Mouse (Mus musculus) neural tube, embryonic 11.5 days (tissue): ENCODE measurements around the gene Cd63. TPM values are rescaled to one million over a fixed set of nuclear protein-coding genes. Genes with fewer than 3 reads are reported as not detected.

Source experiments
- ATAC-seq: fragments of 200-750 bp; cut with Nextera tagmentation; 2 replicates; pipeline ENCODE4 v1.8.0; 2017; ENCODE audit warnings: moderate number of reproducible peaks, mild to moderate bottlenecking, moderate TSS enrichment, moderate library complexity; ENCODE audit not compliant: insufficient read depth, low FRiP score, low TSS enrichment
- DNase-seq: peaks from one replicate; pipeline ENCODE4 v3.0.0-alpha.2; 2015; ENCODE audit warnings: low spot score
- H3K27ac ChIP-seq: fragments of 300-500 bp; sonication (generic); 2 replicates; pipeline ENCODE4 v1.5.1; 2014; ENCODE audit warnings: low read depth, mild to moderate bottlenecking, low read length
- H3K27me3 ChIP-seq: fragments of 300-500 bp; sonication (generic); 2 replicates; pipeline ENCODE4 v1.6.1; 2014; ENCODE audit warnings: mild to moderate bottlenecking, low read length, mixed read lengths; ENCODE audit not compliant: control insufficient read depth, insufficient read depth
- H3K36me3 ChIP-seq: fragments of 300-500 bp; sonication (generic); 2 replicates; pipeline ENCODE4 v1.6.1; 2014; ENCODE audit warnings: mild to moderate bottlenecking, low read length, moderate library complexity, mixed read lengths; ENCODE audit not compliant: control insufficient read depth, insufficient read depth
- H3K4me1 ChIP-seq: fragments of 300-500 bp; sonication (generic); 2 replicates; pipeline ENCODE4 v1.6.1; 2014; ENCODE audit warnings: low read length, mixed read lengths; ENCODE audit not compliant: control insufficient read depth, insufficient read depth
- H3K4me2 ChIP-seq: fragments of 300-500 bp; sonication (generic); 2 replicates; pipeline ENCODE4 v1.6.1; 2014; ENCODE audit warnings: low read depth, mild to moderate bottlenecking, moderate library complexity
- H3K4me3 ChIP-seq: fragments of 300-500 bp; sonication (generic); 2 replicates; pipeline ENCODE4 v1.5.1; 2014; ENCODE audit warnings: low read depth, low read length
- H3K9ac ChIP-seq: fragments of 300-500 bp; sonication (generic); 2 replicates; pipeline ENCODE4 v1.6.1; 2014; ENCODE audit warnings: mild to moderate bottlenecking, low read length
- H3K9me3 ChIP-seq: fragments of 300-500 bp; sonication (generic); 2 replicates; pipeline ENCODE4 v1.6.1; 2016; ENCODE audit warnings: low read length; ENCODE audit not compliant: control insufficient read depth
- WGBS: fragments of 180-500 bp; shearing (Covaris S2); extraction: QIAGEN DNeasy Blood & Tissue Kit; methylation state at CpG from one replicate; pipeline ENCODE4 v1.1.7; 2014; 5-methylcytosine and 5-hydroxymethylcytosine counted together
- polyA plus RNA-seq: library from polyadenylated mRNA; unstranded; fragments of >200 nt; fragmentation: Nextera tagmentation; extraction: Ambion mirVana; gene quantifications from 2 replicates; pipeline ENCODE4 v1.2.1, GENCODE M21; 2014

Gene Cd63
- polyA plus RNA-seq, 1 experiment from 2014 or later, result 192 TPM

- WGBS, result 59% methylated on average over 5 of the region's 5 CpGs
- H3K4me2 ChIP-seq, result no peak overlapping the region
- no peak for ATAC-seq
These were observed 38.2 kb downstream of the Cd63 start for GRCm38 (mm10) chr10:128938974-128939373.

GRCm38 (mm10) chr10:128940475-128941061 lies 39.8 kb downstream of the Cd63 start:
- Histone ChIP-seq H3K4me2 (no peak overlapping the region), H3K36me3 (no peaks in the 10 kb centered on the region), H3K9me3 (no peaks in the 10 kb centered on the region), H3K4me1 (no peaks in the 10 kb centered on the region), H3K27ac (no peak overlapping the region), H3K9ac (no peak overlapping the region), H3K4me3 (no peak overlapping the region), H3K27me3 (no peaks in the 10 kb centered on the region)
- no peak for DNase-seq
- no peak for ATAC-seq
- 85% methylated on average over 10 of the region's 10 CpGs for WGBS

More at GRCm38 (mm10) chr10:128938974-128939373, 38.2 kb downstream of the Cd63 start:
- no peak for DNase-seq
- Histone ChIP-seq H3K27ac (no peak overlapping the region), H3K36me3 (no peaks in the 10 kb centered on the region), H3K27me3 (peaks cover 14% of the 10 kb centered on the region), H3K9me3 (no peaks in the 10 kb centered on the region), H3K4me3 (no peak overlapping the region), H3K9ac (no peak overlapping the region), H3K4me1 (no peaks in the 10 kb centered on the region)

- DNase-seq, result no peak
- H3K9me3 ChIP-seq, result no peaks in the 10 kb centered on the region
- no peak overlapping the region for H3K27ac ChIP-seq
- no peaks in the 10 kb centered on the region for H3K27me3 ChIP-seq
- H3K9ac ChIP-seq, result no peak overlapping the region
- H3K4me2 ChIP-seq, result no peak overlapping the region
- no peaks in the 10 kb centered on the region for H3K4me1 ChIP-seq
- no peaks in the 10 kb centered on the region for H3K36me3 ChIP-seq
- WGBS, result 20% methylated on average over 3 of the region's 3 CpGs
- no peak overlapping the region for H3K4me3 ChIP-seq
- no peak for ATAC-seq
These were observed 44.9 kb downstream of the Cd63 start for GRCm38 (mm10) chr10:128945675-128946074.

DNA sequence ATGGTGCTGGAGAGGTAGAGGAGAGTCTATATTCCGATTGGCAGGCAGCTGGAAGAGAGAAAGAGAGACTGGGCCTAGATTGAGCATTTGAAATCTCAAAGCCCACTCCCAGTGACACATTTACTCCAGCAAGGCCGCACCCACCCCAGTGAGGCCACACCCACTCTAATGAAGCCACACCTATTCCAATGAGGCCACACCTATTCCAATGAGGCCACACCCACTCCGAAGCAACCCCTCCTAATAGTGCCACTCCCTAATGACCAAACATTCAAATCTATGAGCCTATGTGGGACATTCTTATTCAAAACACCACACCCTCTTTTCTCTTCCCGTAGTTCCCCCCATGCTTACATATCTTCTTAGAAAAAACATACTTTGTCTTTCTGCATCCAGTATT lies 46.7 kb downstream of the Cd63 start:
- Histone ChIP-seq H3K9ac (no peak overlapping the region), H3K4me2 (no peak overlapping the region), H3K36me3 (no peaks in the 10 kb centered on the region), H3K4me3 (no peak overlapping the region), H3K9me3 (no peaks in the 10 kb centered on the region), H3K27me3 (no peaks in the 10 kb centered on the region), H3K27ac (no peak overlapping the region), H3K4me1 (no peaks in the 10 kb centered on the region)
- 87% methylated on average over 4 of the region's 4 CpGs for WGBS
- no peak for DNase-seq
- ATAC-seq, result no peak

- Histone ChIP-seq H3K9ac (no peak overlapping the region), H3K9me3 (no peaks in the 10 kb centered on the region), H3K4me1 (no peaks in the 10 kb centered on the region), H3K4me2 (no peak overlapping the region), H3K36me3 (no peaks in the 10 kb centered on the region), H3K27ac (no peak overlapping the region), H3K4me3 (no peak overlapping the region), H3K27me3 (no peaks in the 10 kb centered on the region)
- no peak for ATAC-seq
- 73% methylated on average over 16 of the region's 16 CpGs for WGBS
- DNase-seq, result no peak
These were observed 49.6 kb downstream of the Cd63 start for GRCm38 (mm10) chr10:128950208-128950887.

- Histone ChIP-seq H3K4me2 (no peak overlapping the region), H3K36me3 (no peaks in the 10 kb centered on the region), H3K4me1 (no peaks in the 10 kb centered on the region), H3K27me3 (no peaks in the 10 kb centered on the region), H3K27ac (no peak overlapping the region), H3K9ac (no peak overlapping the region), H3K4me3 (no peak overlapping the region), H3K9me3 (no peaks in the 10 kb centered on the region)
- DNase-seq (no peak), ATAC-seq (no peak)
- 76% methylated on average over 10 of the region's 10 CpGs for WGBS
These were observed 57.6 kb downstream of the Cd63 start for GRCm38 (mm10) chr10:128958340-128958739.

GRCm38 (mm10) chr10:128960142-128960541 lies 59.4 kb downstream of the Cd63 start:
- no peak overlapping the region for H3K4me3 ChIP-seq
- ATAC-seq (no peak), DNase-seq (no peak)
- H3K36me3 ChIP-seq, result no peaks in the 10 kb centered on the region
- no peaks in the 10 kb centered on the region for H3K4me1 ChIP-seq
- H3K27me3 ChIP-seq, result no peaks in the 10 kb centered on the region
- H3K9ac ChIP-seq, result no peak overlapping the region
- no peak overlapping the region for H3K27ac ChIP-seq
- no peak overlapping the region for H3K4me2 ChIP-seq
- no peaks in the 10 kb centered on the region for H3K9me3 ChIP-seq
- WGBS, result 76% methylated on average over 4 of the region's 4 CpGs

DNA sequence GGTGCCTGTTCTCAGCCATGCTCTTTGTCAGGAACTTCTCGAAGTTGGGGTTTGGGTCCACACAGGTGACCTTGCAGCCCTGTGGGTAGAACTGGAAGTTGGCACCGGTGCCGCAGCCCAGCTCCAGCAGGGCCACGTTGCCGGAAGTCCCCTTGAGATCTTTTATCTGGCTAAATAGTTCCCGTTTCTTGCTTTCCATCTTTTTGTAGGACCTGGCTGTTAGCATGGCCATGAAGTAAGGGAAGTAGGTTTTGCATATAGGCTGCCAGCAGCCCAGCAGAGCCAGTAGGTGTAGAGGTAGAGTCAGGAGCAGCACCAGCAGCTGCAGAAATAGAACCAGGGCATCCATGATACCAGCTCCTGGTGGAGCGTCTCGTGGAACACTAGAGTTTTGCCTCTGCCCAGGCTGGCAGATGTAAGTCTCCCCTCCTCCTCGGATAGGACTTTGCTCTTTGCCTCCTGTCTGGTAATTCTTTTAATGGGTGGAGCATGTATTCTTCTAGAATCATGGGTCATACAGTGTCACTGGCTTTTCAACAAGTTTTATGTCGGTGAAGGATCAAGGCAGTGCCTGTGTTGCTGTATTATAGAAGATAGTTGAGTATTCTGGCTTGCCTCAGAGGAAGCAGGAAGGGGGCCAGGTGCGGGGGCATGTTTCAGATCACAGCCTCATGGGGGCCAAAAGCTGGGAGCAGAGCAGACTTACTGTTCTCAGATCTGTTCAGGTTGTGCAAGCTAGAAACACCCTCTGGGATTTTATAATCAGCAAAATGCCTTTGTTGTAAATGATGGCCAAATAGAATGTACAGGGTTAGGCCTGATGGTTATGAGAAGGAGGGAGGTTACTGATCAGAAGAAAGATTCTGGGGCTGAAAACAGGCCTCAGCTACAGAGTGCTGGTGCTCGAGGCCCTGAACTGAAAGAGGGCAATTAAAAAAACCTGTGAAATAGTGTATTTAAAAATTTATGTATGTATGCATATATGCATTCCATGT lies 60.1 kb downstream of the Cd63 start, which contains the start of gene Mettl7b:
Gene Mettl7b (minus strand): TSS at position 399 of the 995 bp plus-strand sequence.
- no peaks in the 10 kb centered on the region for H3K9me3 ChIP-seq
- no peak within 1 kb of the TSS for H3K4me2 ChIP-seq
- no peak for DNase-seq
- no peak within 1 kb of the TSS for H3K27ac ChIP-seq
- no peaks in the 10 kb centered on the region for H3K36me3 ChIP-seq
- H3K27me3 ChIP-seq, result no peaks in the 10 kb centered on the region
- ATAC-seq, result no peak
- H3K9ac ChIP-seq, result no peak within 1 kb of the TSS
- WGBS, result 83% methylated on average over 12 of the region's 12 CpGs
- H3K4me1 ChIP-seq, result no peaks in the 10 kb centered on the region
- no peak within 1 kb of the TSS for H3K4me3 ChIP-seq
